Mouse (Mus musculus) heart, embryonic 10.5 days (tissue): ENCODE measurements around the gene Ccr8. TPM values are rescaled to one million over a fixed set of nuclear protein-coding genes. Genes with fewer than 3 reads are reported as not detected.

ENCODE experiments used
- DNase-seq: peaks from one replicate; pipeline ENCODE4 v3.0.0-alpha.2; 2017; ENCODE audit warnings: low spot score
- H3K27ac ChIP-seq: fragments of 300-500 bp; sonication (generic); 2 replicates; pipeline ENCODE4 v1.5.1; 2016; ENCODE audit warnings: mild to moderate bottlenecking
- H3K27me3 ChIP-seq: fragments of 300-500 bp; sonication (generic); 2 replicates; pipeline ENCODE4 v1.6.1; 2016; ENCODE audit warnings: mild to moderate bottlenecking; ENCODE audit not compliant: poor library complexity, insufficient read depth, severe bottlenecking
- H3K36me3 ChIP-seq: fragments of 300-500 bp; sonication (generic); 2 replicates; pipeline ENCODE4 v1.6.1; 2016; ENCODE audit warnings: mild to moderate bottlenecking, moderate library complexity
- H3K4me1 ChIP-seq: fragments of 300-500 bp; sonication (generic); 2 replicates; pipeline ENCODE4 v1.6.1; 2016; ENCODE audit warnings: mild to moderate bottlenecking
- H3K4me3 ChIP-seq: fragments of 300-500 bp; sonication (generic); 2 replicates; pipeline ENCODE4 v1.5.1; 2016; ENCODE audit warnings: mild to moderate bottlenecking, moderate library complexity
- H3K9me3 ChIP-seq: fragments of 300-500 bp; sonication (generic); 2 replicates; pipeline ENCODE4 v1.6.1; 2016; ENCODE audit warnings: mild to moderate bottlenecking, moderate library complexity
- WGBS: fragments of 180-500 bp; shearing (Covaris S2); methylation state at CpG from one replicate; pipeline ENCODE4 v1.1.7; 2016; 5-methylcytosine and 5-hydroxymethylcytosine counted together
- polyA plus RNA-seq: library from polyadenylated mRNA; unstranded; fragments of >200 nt; fragmentation: Nextera tagmentation; extraction: Ambion mirVana; gene quantifications from 2 replicates; pipeline ENCODE4 v1.2.1, GENCODE M21; 2016

Ccr8 gene
- polyA plus RNA-seq, 1 experiment from 2014 or later = not detected

- no peaks in the 10 kb centered on the region for H3K9me3 ChIP-seq
- peaks cover 60% of the 10 kb centered on the region for H3K36me3 ChIP-seq
- H3K4me1 ChIP-seq = peaks cover 22% of the 10 kb centered on the region
- DNase-seq = peak; percentile 56
- H3K4me3 ChIP-seq = no peak overlapping the region
- WGBS = 89% methylated on average over 4 of the region's 4 CpGs
- H3K27ac ChIP-seq = peak overlapping the region; percentile 79; the same call in 1 of the 2 replicates
- H3K27me3 ChIP-seq = no peaks in the 10 kb centered on the region
These were observed 26.3 kb downstream of the Ccr8 start for GRCm38 (mm10) chr9:120118212-120118611.

GRCm38 (mm10) chr9:120120503-120120902, 28.6 kb downstream of the Ccr8 start:
- peak; percentile 55 for DNase-seq
- WGBS = 89% methylated on average over 7 of the region's 7 CpGs
- Histone ChIP-seq H3K4me3 (no peak overlapping the region), H3K27me3 (no peaks in the 10 kb centered on the region), H3K27ac (no peak overlapping the region), H3K4me1 (peaks cover 10% of the 10 kb centered on the region), H3K9me3 (no peaks in the 10 kb centered on the region), H3K36me3 (peaks cover 73% of the 10 kb centered on the region)

- Histone ChIP-seq H3K9me3 (no peaks in the 10 kb centered on the region), H3K4me1 (peaks cover 9% of the 10 kb centered on the region), H3K27me3 (no peaks in the 10 kb centered on the region), H3K36me3 (peaks cover 56% of the 10 kb centered on the region), H3K27ac (peak overlapping the region; percentile 100), H3K4me3 (peak overlapping the region; percentile 100)
- peak; percentile 61 for DNase-seq
- 49% methylated on average over 11 of the region's 11 CpGs for WGBS
These were observed 35.0 kb downstream of the Ccr8 start for GRCm38 (mm10) chr9:120126868-120127267.

- peak; percentile 98 for DNase-seq
- Histone ChIP-seq H3K4me3 (peak within 1 kb of the TSS; percentile 100), H3K4me1 (peaks cover 9% of the 10 kb centered on the region), H3K27me3 (no peaks in the 10 kb centered on the region), H3K9me3 (no peaks in the 10 kb centered on the region), H3K27ac (peak within 1 kb of the TSS; percentile 100), H3K36me3 (peaks cover 58% of the 10 kb centered on the region)
- under 1% methylated on average over 72 of the region's 72 CpGs for WGBS
These were observed 35.8 kb downstream of the Ccr8 start, which contains the start of gene Rpsa for GRCm38 (mm10) chr9:120127538-120128251. Rpsa (plus strand) TSS chr9:120127689.

- no peaks in the 10 kb centered on the region for H3K27me3 ChIP-seq
- DNase-seq = no peak
These were observed 37.4 kb downstream of the Ccr8 start for GRCm38 (mm10) chr9:120129276-120129675.

GRCm38 (mm10) chr9:120131784-120132288, 39.9 kb downstream of the Ccr8 start:
- Histone ChIP-seq H3K36me3 (peaks cover 45% of the 10 kb centered on the region), H3K4me3 (no peak overlapping the region), H3K9me3 (no peaks in the 10 kb centered on the region), H3K4me1 (peaks cover 9% of the 10 kb centered on the region), H3K27ac (no peak overlapping the region), H3K27me3 (no peaks in the 10 kb centered on the region)
- 74% methylated on average over 3 of the region's 3 CpGs for WGBS
- no peak for DNase-seq

More at GRCm38 (mm10) chr9:120129276-120129675, 37.4 kb downstream of the Ccr8 start:
- Histone ChIP-seq H3K36me3 (peaks cover 47% of the 10 kb centered on the region), H3K4me3 (peak overlapping the region; percentile 100), H3K27ac (peak overlapping the region; percentile 100; the same call in 1 of the 2 replicates), H3K4me1 (peaks cover 9% of the 10 kb centered on the region), H3K9me3 (no peaks in the 10 kb centered on the region)
- 72% methylated on average over 10 of the region's 10 CpGs for WGBS

GRCm38 (mm10) chr9:120132980-120133754, 41.3 kb downstream of the Ccr8 start:
- Histone ChIP-seq H3K27ac (no peak overlapping the region), H3K27me3 (no peaks in the 10 kb centered on the region), H3K36me3 (peaks cover 45% of the 10 kb centered on the region), H3K9me3 (no peaks in the 10 kb centered on the region), H3K4me3 (no peak overlapping the region), H3K4me1 (peaks cover 9% of the 10 kb centered on the region)
- WGBS = 37% methylated on average over 8 of the region's 8 CpGs
- no peak for DNase-seq

- 55% methylated on average over 6 of the region's 6 CpGs for whole genome bisulfite sequencing
- H3K36me3 ChIP-seq = peaks cover 40% of the 10 kb centered on the region
- no peaks in the 10 kb centered on the region for H3K27me3 ChIP-seq
- peaks cover 5% of the 10 kb centered on the region for H3K4me1 ChIP-seq
- no peak overlapping the region for H3K4me3 ChIP-seq
- H3K27ac ChIP-seq = no peak overlapping the region
- H3K9me3 ChIP-seq = no peaks in the 10 kb centered on the region
- no peak for DNase-seq
These were observed 42.0 kb downstream of the Ccr8 start for GRCm38 (mm10) chr9:120133755-120134475.

- WGBS = 73% methylated on average over 13 of the region's 13 CpGs
- DNase-seq = no peak
- Histone ChIP-seq H3K4me1 (no peaks in the 10 kb centered on the region), H3K4me3 (no peak overlapping the region), H3K27ac (no peak overlapping the region), H3K36me3 (peaks cover 32% of the 10 kb centered on the region), H3K9me3 (no peaks in the 10 kb centered on the region), H3K27me3 (no peaks in the 10 kb centered on the region)
These were observed 42.7 kb downstream of the Ccr8 start for GRCm38 (mm10) chr9:120134529-120135160.

- no peak overlapping the region for H3K4me3 ChIP-seq
- no peaks in the 10 kb centered on the region for H3K4me1 ChIP-seq
- peaks cover 25% of the 10 kb centered on the region for H3K36me3 ChIP-seq
- DNase-seq = no peak
- H3K9me3 ChIP-seq = no peaks in the 10 kb centered on the region
- H3K27ac ChIP-seq = no peak overlapping the region
- 86% methylated on average over 11 of the region's 11 CpGs for WGBS
- H3K27me3 ChIP-seq = no peaks in the 10 kb centered on the region
These were observed 43.5 kb downstream of the Ccr8 start for GRCm38 (mm10) chr9:120135454-120135853.

GRCm38 (mm10) chr9:120140652-120141051, 48.7 kb downstream of the Ccr8 start:
- DNase-seq = peak; percentile 87
- Histone ChIP-seq H3K4me1 (no peaks in the 10 kb centered on the region), H3K4me3 (no peak overlapping the region), H3K36me3 (no peaks in the 10 kb centered on the region), H3K27me3 (no peaks in the 10 kb centered on the region), H3K9me3 (no peaks in the 10 kb centered on the region), H3K27ac (no peak overlapping the region)
- 16% methylated on average over 4 of the region's 4 CpGs for WGBS

- H3K27ac ChIP-seq = no peak overlapping the region
- WGBS = 83% methylated on average over 13 of the region's 13 CpGs
- H3K9me3 ChIP-seq = no peaks in the 10 kb centered on the region
- no peaks in the 10 kb centered on the region for H3K36me3 ChIP-seq
- no peak overlapping the region for H3K4me3 ChIP-seq
- H3K27me3 ChIP-seq = no peaks in the 10 kb centered on the region
- no peaks in the 10 kb centered on the region for H3K4me1 ChIP-seq
- no peak for DNase-seq
These were observed 52.6 kb downstream of the Ccr8 start for GRCm38 (mm10) chr9:120144474-120144873.
